Mouse (Mus musculus) lung, postnatal 0 days (tissue): ENCODE measurements around the gene Gm20388.

Experiments
- CTCF ChIP-seq: IDR thresholded peaks from 2 replicates; pipeline ENCODE4 v1.5.1; 2016; ENCODE audit warnings: antibody characterized with exemption, mild to moderate bottlenecking
- EP300 ChIP-seq: IDR thresholded peaks from 2 replicates; pipeline ENCODE4 v1.6.1; 2016; ENCODE audit warnings: antibody characterized with exemption, mild to moderate bottlenecking, control low read depth

- TF ChIP-seq EP300 (no peak), CTCF (no peak)
Observed at GRCm38 (mm10) chr8:122350309-122351089, 2439.9 kb downstream of the Gm20388 start.
